Mouse (Mus musculus): ENCODE data around the gene Rhoh. TPM values are rescaled to one million over a fixed set of nuclear protein-coding genes. Genes with fewer than 3 reads are reported as not detected.

Gene Rhoh
- polyA plus RNA-seq, 1 experiment from 2014 or later: 1.6 TPM

DNA sequence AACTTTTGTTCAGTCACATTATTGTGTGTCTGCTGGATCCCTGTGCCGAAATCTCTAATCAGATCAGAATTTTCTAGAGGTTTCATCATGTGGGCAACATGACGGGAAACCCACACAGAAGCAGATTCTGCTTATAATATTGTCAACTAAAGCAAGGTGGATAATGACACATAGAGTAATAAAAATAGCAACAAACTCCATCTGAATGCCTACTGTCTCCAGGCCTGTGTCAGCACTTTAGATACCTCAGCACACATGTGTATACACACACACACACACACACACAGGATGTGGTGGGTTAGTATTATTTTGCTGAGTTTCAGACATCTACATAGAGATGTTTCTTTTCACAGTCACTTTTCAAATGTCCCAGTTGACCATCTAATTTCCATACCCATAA, 36.7 kb downstream of the Rhoh start:
- no peak overlapping the region for H3K9ac ChIP-seq
- ATAC-seq (ENCODE audit: low read depth): no peak

DNA sequence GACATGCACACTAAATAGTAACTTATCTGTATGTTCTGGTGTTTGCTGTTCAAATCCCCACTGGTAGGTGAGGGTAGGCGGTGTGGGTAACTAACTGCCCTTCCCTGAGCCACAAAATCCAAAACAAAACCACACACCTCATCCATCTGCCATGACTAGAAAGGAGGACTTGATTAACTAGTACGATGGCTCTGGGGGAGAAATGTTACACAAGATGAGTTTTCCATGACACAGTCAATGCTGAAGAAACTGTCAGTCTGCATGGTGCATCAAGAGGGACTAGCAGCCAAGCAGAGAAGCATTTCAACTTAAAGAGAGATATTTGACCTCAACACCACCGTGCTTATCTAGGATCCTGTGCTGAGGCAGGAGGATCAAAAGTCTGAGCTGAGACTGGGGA, 37.7 kb downstream of the Rhoh start:
- Histone ChIP-seq H3K4me2 (no peak overlapping the region), H3K4me3 (replicated peaks) (no peak overlapping the region), H3K9ac (no peak overlapping the region), H3K4me1 (replicated peaks) (peaks cover 25% of the 10 kb centered on the region), H3K27me3 (no peaks in the 10 kb centered on the region), H3K9me3 (replicated peaks) (no peaks in the 10 kb centered on the region), H3K27ac (no peak overlapping the region), H3K36me3 (no peaks in the 10 kb centered on the region)
- no peak for DNase-seq
- ATAC-seq (ENCODE audit: low read depth): no peak
- WGBS (ENCODE audit: insufficient replicate concordance): 36% methylated on average over 3 of the region's 3 CpGs

More for the DNA sequence above, 36.7 kb downstream of the Rhoh start:
- no peak overlapping the region for H3K4me3 ChIP-seq (replicated peaks)
- H3K27ac ChIP-seq: no peak overlapping the region
- no peaks in the 10 kb centered on the region for H3K9me3 ChIP-seq (replicated peaks)
- H3K36me3 ChIP-seq: no peaks in the 10 kb centered on the region
- no peak for DNase-seq
- WGBS (ENCODE audit: insufficient replicate concordance): 67% methylated on average over 2 of the region's 2 CpGs
- peaks cover 25% of the 10 kb centered on the region for H3K4me1 ChIP-seq (replicated peaks)
- H3K27me3 ChIP-seq: no peaks in the 10 kb centered on the region
- H3K4me2 ChIP-seq: no peak overlapping the region

DNA sequence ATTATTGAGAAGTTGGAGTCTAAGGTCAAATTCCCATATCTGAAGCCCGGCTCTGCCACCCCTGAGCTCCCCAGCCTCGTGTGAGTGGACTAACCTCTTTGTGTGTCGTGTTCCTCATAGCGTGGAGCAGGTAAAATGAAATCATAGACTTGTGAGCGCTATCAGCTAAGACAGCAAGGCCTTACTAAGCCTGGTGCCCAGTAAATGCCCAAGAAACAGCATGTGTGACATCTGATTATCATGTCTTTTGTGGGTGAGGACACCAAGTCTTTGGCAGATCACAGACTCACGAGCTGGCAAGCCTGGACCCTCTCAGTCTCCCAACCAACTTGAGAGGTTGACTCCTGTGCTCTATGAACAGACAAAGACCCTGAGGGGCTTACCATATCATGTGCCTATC, 39.1 kb downstream of the Rhoh start:
- Histone ChIP-seq H3K4me3 (replicated peaks) (no peak overlapping the region), H3K9me3 (replicated peaks) (no peaks in the 10 kb centered on the region), H3K4me1 (replicated peaks) (peaks cover 25% of the 10 kb centered on the region), H3K4me2 (no peak overlapping the region), H3K9ac (no peak overlapping the region), H3K27me3 (no peaks in the 10 kb centered on the region), H3K27ac (no peak overlapping the region), H3K36me3 (no peaks in the 10 kb centered on the region)
- DNase-seq (no peak), ATAC-seq (ENCODE audit: low read depth) (no peak)
- WGBS (ENCODE audit: insufficient replicate concordance): 38% methylated on average over 6 of the region's 6 CpGs

DNA sequence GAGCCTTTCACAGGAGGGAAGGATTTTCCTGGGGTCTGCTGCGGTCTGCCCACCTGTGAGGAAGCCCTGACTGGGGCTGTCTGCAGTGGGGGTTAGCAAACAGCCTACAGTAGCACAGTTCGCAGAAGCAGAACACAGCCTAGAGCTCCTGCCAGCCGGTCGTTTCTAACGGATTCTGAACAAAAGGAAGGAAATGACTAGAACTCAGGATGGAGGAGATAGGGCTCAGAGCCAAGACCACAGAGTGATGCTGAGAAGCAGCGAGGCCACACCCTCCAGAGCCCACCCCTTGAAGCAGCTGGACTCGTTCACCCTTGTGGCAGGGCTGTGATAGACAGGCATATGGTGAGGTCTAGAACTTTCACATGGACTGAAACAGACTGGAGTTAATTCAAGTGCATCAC, 39.9 kb downstream of the Rhoh start:
- Histone ChIP-seq H3K9me3 (replicated peaks) (no peaks in the 10 kb centered on the region), H3K4me1 (replicated peaks) (peaks cover 25% of the 10 kb centered on the region), H3K9ac (no peak overlapping the region), H3K27me3 (no peaks in the 10 kb centered on the region), H3K36me3 (no peaks in the 10 kb centered on the region), H3K4me2 (no peak overlapping the region), H3K4me3 (replicated peaks) (no peak overlapping the region), H3K27ac (no peak overlapping the region)
- 11% methylated on average over 7 of the region's 7 CpGs for WGBS (ENCODE audit: insufficient replicate concordance)
- peak; percentile 9 for DNase-seq
- peak; percentile 81 for ATAC-seq (ENCODE audit: low read depth)

DNA sequence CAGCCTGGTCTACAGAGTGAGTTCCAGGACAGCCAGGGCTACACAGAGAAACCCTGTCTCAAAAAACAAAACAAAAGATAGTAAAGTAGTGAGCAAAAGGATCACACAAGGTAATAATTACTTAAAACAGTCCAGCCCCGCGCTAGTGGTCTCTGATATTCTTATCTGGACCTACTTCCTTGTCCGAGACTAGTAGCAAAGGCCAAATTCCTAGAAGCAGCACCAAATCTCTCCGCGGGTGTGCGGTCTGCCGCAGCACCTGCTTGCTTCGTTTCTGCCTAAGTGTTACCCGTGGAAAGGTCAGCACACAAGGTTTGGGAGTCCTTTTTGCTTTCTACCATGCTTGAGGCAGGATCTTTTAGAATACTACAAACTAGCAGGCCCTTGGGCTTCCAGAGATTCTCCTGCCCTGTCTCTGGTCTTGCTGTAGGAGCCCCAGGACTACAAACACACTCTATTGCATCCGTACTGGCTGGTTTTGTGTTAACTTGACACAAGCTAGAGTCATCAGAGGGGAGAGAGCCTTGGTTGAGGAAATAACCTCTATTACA, 40.9 kb downstream of the Rhoh start:
- DNase-seq: no peak
- no peaks in the 10 kb centered on the region for H3K27me3 ChIP-seq

DNA sequence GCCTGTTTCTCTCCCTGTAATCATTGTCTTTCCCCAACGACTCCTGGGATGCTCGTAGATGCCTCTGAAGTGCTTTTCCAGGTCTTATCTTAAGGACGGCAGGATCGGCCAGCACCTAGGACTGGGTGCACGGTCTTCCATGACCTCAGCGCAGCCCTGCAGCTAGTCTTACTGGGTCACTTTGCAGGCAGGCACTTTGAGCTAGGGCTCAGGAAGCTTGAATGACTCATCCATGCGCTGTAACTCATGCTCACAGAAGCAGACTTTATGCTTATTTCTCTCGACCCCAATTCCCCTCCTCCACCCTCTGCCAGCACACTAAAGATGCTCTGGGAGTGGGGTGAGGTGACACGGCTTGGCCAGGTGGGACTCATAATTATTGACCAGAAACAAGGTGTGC, 41.8 kb downstream of the Rhoh start:
- no peak for DNase-seq
- H3K4me3 ChIP-seq (replicated peaks): no peak overlapping the region
- no peaks in the 10 kb centered on the region for H3K27me3 ChIP-seq
- 75% methylated on average over 9 of the region's 9 CpGs for WGBS (ENCODE audit: insufficient replicate concordance)
- no peak overlapping the region for H3K4me2 ChIP-seq
- peaks cover 25% of the 10 kb centered on the region for H3K4me1 ChIP-seq (replicated peaks)
- H3K27ac ChIP-seq: no peak overlapping the region
- H3K36me3 ChIP-seq: no peaks in the 10 kb centered on the region
- no peak overlapping the region for H3K9ac ChIP-seq
- H3K9me3 ChIP-seq (replicated peaks): no peaks in the 10 kb centered on the region
- no peak for ATAC-seq (ENCODE audit: low read depth)

More for the DNA sequence above, 40.9 kb downstream of the Rhoh start:
- peaks cover 25% of the 10 kb centered on the region for H3K4me1 ChIP-seq (replicated peaks)
- H3K9ac ChIP-seq: no peak overlapping the region
- H3K9me3 ChIP-seq (replicated peaks): no peaks in the 10 kb centered on the region
- no peaks in the 10 kb centered on the region for H3K36me3 ChIP-seq
- H3K4me2 ChIP-seq: no peak overlapping the region
- H3K27ac ChIP-seq: no peak overlapping the region
- no peak for ATAC-seq (ENCODE audit: low read depth)
- H3K4me3 ChIP-seq (replicated peaks): no peak overlapping the region
- 34% methylated on average over 10 of the region's 10 CpGs for WGBS (ENCODE audit: insufficient replicate concordance)

DNA sequence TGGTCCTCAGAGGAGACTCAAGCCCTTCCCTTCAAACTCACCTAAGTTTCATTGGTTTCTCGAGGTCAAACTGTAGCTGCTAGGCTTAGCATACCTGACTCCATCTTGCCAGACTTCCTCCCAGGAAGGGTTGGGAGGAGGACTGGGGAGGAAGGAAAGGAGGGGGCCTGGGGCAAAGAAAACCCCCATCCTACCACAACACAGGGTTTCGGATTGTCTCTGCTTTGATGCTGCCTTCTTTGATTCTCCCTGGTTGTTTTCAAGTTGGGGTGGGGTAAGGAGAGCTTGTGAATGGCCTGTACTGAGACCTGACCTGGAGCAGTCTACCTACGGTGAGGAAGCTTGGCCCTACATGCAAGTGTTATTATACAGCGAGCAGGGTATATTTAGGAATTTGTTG, 43.5 kb downstream of the Rhoh start:
- peaks cover 25% of the 10 kb centered on the region for H3K4me1 ChIP-seq (replicated peaks)
- H3K9ac ChIP-seq: no peak overlapping the region
- H3K27me3 ChIP-seq: no peaks in the 10 kb centered on the region
- no peaks in the 10 kb centered on the region for H3K36me3 ChIP-seq
- H3K4me2 ChIP-seq: no peak overlapping the region
- DNase-seq (no peak), ATAC-seq (ENCODE audit: low read depth) (no peak)
- no peak overlapping the region for H3K4me3 ChIP-seq (replicated peaks)
- no peaks in the 10 kb centered on the region for H3K9me3 ChIP-seq (replicated peaks)
- WGBS (ENCODE audit: insufficient replicate concordance): 67% methylated on average over 4 of the region's 4 CpGs
- H3K27ac ChIP-seq: no peak overlapping the region

DNA sequence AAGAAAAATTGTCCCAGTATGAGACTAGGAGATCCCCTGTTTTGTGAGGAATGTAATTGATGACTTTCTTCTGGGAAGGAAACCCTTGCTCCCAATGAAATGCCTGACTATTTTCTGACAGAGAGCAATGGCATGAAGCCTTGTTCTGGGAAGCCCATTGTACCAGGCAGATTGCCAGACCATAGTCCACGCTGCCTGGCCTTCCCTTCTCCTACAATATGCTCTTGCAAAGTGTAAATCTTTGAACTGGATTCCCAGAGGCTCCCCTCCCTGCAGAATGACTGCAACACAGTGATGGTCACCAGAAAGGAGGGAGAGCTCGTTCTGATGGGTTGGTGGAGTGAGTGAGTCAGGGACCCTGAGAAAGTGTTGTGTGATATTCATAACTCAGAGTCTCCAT, 47.7 kb downstream of the Rhoh start:
- WGBS (ENCODE audit: insufficient replicate concordance): 45% methylated on average over 2 of the region's 2 CpGs
- Histone ChIP-seq H3K27me3 (no peaks in the 10 kb centered on the region), H3K4me1 (replicated peaks) (no peaks in the 10 kb centered on the region), H3K27ac (no peak overlapping the region), H3K9ac (no peak overlapping the region), H3K9me3 (replicated peaks) (no peaks in the 10 kb centered on the region), H3K4me3 (replicated peaks) (no peak overlapping the region), H3K36me3 (no peaks in the 10 kb centered on the region), H3K4me2 (no peak overlapping the region)
- ATAC-seq (ENCODE audit: low read depth) (no peak), DNase-seq (no peak)

DNA sequence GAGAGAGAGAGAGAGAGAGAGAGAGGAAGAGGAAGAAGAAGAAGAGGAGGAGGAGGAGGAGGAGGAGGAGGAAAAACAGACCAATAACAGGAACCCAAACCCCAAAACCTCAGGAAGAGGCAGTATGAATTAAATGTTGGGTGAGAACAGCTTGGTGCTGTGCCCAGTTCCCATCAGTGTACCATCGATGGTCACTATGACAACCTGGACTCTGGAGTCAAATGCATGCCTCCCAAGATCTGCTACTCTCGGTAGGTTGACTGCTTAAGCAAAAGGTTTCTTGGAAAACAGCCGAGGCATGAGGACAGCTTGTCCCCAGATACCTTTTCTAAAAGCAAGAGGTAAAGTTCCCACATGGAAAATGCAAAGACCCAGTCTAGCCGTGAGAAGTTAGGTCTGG, 48.3 kb downstream of the Rhoh start:
- Histone ChIP-seq H3K4me3 (replicated peaks) (no peak overlapping the region), H3K9ac (no peak overlapping the region), H3K27me3 (no peaks in the 10 kb centered on the region), H3K27ac (no peak overlapping the region), H3K36me3 (no peaks in the 10 kb centered on the region), H3K4me1 (replicated peaks) (no peaks in the 10 kb centered on the region), H3K9me3 (replicated peaks) (no peaks in the 10 kb centered on the region), H3K4me2 (no peak overlapping the region)
- DNase-seq (no peak), ATAC-seq (ENCODE audit: low read depth) (no peak)
- WGBS (ENCODE audit: insufficient replicate concordance): 63% methylated on average over 4 of the region's 4 CpGs

DNA sequence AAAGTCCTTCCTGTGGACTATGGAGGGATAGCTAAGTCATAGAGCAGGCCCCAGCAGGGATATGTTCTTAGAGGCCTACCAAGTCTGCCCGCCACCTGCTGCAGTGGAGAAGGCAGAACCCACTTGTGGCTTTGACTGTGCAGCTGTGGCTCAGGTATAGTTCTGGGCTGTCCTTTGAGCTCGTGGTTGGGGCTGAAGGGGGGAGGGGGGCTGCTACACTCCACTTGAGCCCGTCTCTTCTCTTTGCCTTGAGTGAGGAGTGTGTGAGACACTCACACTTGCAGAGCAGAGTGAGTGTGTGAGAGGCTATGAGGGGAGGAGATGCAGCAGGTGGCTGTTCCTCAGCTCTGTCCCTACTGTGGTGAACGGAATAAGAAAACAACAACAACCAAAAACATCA, 49.4 kb downstream of the Rhoh start:
- H3K36me3 ChIP-seq: no peaks in the 10 kb centered on the region
- H3K4me2 ChIP-seq: no peak overlapping the region
- DNase-seq: no peak
- no peaks in the 10 kb centered on the region for H3K27me3 ChIP-seq
- H3K27ac ChIP-seq: no peak overlapping the region
- no peak overlapping the region for H3K4me3 ChIP-seq (replicated peaks)
- no peak for ATAC-seq (ENCODE audit: low read depth)
- H3K4me1 ChIP-seq (replicated peaks): no peaks in the 10 kb centered on the region
- no peak overlapping the region for H3K9ac ChIP-seq
- WGBS (ENCODE audit: insufficient replicate concordance): 52% methylated on average over 4 of the region's 4 CpGs
- no peaks in the 10 kb centered on the region for H3K9me3 ChIP-seq (replicated peaks)

DNA sequence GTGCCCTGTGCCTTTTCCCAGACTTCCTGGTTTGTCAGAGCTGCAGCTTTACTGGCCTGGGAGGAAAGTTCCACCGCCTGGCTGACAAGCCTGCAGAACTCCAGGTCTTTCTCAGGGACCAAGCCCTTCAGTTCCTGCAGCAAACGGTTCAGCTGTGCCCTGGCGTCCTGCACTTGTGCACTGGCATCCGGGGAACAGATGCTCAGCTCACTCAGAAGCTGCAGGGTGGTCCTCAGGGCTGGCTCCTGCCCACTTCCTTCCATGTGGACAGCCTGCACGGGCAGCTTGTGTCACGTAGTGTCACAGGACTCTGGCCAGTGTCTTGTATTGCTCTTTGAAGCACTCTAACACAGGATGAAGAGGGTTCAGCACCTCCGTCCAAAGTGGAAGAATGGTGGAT, 50.7 kb downstream of the Rhoh start:
- no peak for ATAC-seq (ENCODE audit: low read depth)
- H3K27ac ChIP-seq: no peak overlapping the region
- no peaks in the 10 kb centered on the region for H3K27me3 ChIP-seq
- no peak overlapping the region for H3K4me3 ChIP-seq (replicated peaks)
- H3K9ac ChIP-seq: no peak overlapping the region
- DNase-seq: no peak
- H3K36me3 ChIP-seq: no peaks in the 10 kb centered on the region
- WGBS (ENCODE audit: insufficient replicate concordance): 48% methylated on average over 7 of the region's 7 CpGs
- no peaks in the 10 kb centered on the region for H3K9me3 ChIP-seq (replicated peaks)
- H3K4me1 ChIP-seq (replicated peaks): no peaks in the 10 kb centered on the region
- H3K4me2 ChIP-seq: no peak overlapping the region

DNA sequence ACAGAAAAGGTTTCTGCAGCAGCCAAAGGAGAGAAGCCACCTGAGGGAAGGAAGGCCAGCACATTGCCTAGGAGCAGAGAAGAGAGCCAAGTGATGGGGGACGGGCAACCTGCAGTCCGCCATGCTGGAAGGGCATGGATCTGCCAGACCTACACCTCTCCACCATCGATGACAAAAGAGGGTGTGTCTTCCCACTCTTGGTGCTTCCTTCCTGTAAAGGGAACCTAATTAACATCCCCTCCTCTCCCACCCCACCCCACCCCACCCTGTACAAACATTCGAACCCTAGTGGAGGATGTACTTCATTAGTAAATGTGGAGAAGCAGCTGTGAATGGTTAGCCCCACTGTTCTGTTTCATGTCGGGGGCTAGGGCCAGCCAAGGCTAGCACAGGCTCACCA, 51.2 kb downstream of the Rhoh start:
- 68% methylated on average over 5 of the region's 5 CpGs for WGBS (ENCODE audit: insufficient replicate concordance)
- no peaks in the 10 kb centered on the region for H3K27me3 ChIP-seq
- DNase-seq (no peak), ATAC-seq (ENCODE audit: low read depth) (no peak)
- H3K4me1 ChIP-seq (replicated peaks): no peaks in the 10 kb centered on the region
- no peak overlapping the region for H3K4me3 ChIP-seq (replicated peaks)
- no peak overlapping the region for H3K9ac ChIP-seq
- H3K4me2 ChIP-seq: no peak overlapping the region
- H3K9me3 ChIP-seq (replicated peaks): no peaks in the 10 kb centered on the region
- no peaks in the 10 kb centered on the region for H3K36me3 ChIP-seq
- no peak overlapping the region for H3K27ac ChIP-seq
